Mouse (Mus musculus) olfactory bulb, adult 2 months (tissue): Measurements from ENCODE around the gene Bcas3.

Source experiments
- CTCF ChIP-seq: fragments of 200-500 bp; IDR thresholded peaks from 2 replicates; pipeline ENCODE4 v1.5.1; 2012; ENCODE audit warnings: low read depth, mild to moderate bottlenecking, low read length, moderate library complexity; ENCODE audit not compliant: insufficient read depth
- POLR2A ChIP-seq: fragments of 200-500 bp; IDR thresholded peaks from 2 replicates; pipeline ENCODE4 v1.6.1; 2012; ENCODE audit warnings: mild to moderate bottlenecking, low read depth, low read length, moderate library complexity; ENCODE audit not compliant: insufficient read depth

- no peak for TF ChIP-seq CTCF
- TF ChIP-seq POLR2A, result no peak
Observed at GRCm38 (mm10) chr11:85833081-85833521, 480.1 kb downstream of the Bcas3 start.
